Mouse (Mus musculus): Measurements from ENCODE around the gene Tarbp1. TPM values are rescaled to one million over a fixed set of nuclear protein-coding genes. Genes with fewer than 3 reads are reported as not detected.

The Tarbp1 gene
- polyA plus RNA-seq, 1 experiment from 2014 or later: 3.6 TPM

- H3K36me3 ChIP-seq: no peaks in the 10 kb centered on the region
- H3K9ac ChIP-seq: no peak overlapping the region
- peak overlapping the region; percentile 23; the same call in 1 of the 2 replicates for H3K4me2 ChIP-seq
- WGBS: 26% methylated on average over 16 of the region's 16 CpGs
- no peaks in the 10 kb centered on the region for H3K9me3 ChIP-seq (replicated peaks)
- peaks cover 18% of the 10 kb centered on the region for H3K4me1 ChIP-seq
- no peak overlapping the region for H3K4me3 ChIP-seq (replicated peaks)
- no peaks in the 10 kb centered on the region for H3K27me3 ChIP-seq
- H3K27ac ChIP-seq: peak overlapping the region; percentile 29
- peak; percentile 54 for ATAC-seq (replicated peaks; ENCODE audit: low FRiP score)
These were observed 29.8 kb upstream of the Tarbp1 start for GRCm38 (mm10) chr8:126504492-126505182.

GRCm38 (mm10) chr8:126502722-126503121 lies 27.9 kb upstream of the Tarbp1 start:
- Histone ChIP-seq H3K9ac (no peak overlapping the region), H3K27me3 (no peaks in the 10 kb centered on the region), H3K27ac (no peak overlapping the region), H3K9me3 (replicated peaks) (no peaks in the 10 kb centered on the region), H3K4me2 (no peak overlapping the region), H3K4me1 (peaks cover 28% of the 10 kb centered on the region), H3K36me3 (no peaks in the 10 kb centered on the region), H3K4me3 (replicated peaks) (no peak overlapping the region)
- 51% methylated on average over 2 of the region's 2 CpGs for WGBS
- ATAC-seq (replicated peaks; ENCODE audit: low FRiP score): no peak; the same call in 1 of the 2 replicates

- Histone ChIP-seq H3K4me1 (peaks cover 31% of the 10 kb centered on the region), H3K27ac (no peak overlapping the region), H3K4me2 (no peak overlapping the region), H3K9ac (no peak overlapping the region), H3K4me3 (replicated peaks) (no peak overlapping the region), H3K9me3 (replicated peaks) (no peaks in the 10 kb centered on the region), H3K36me3 (no peaks in the 10 kb centered on the region), H3K27me3 (no peaks in the 10 kb centered on the region)
- WGBS: 96% methylated on average over 2 of the region's 2 CpGs
- ATAC-seq (replicated peaks; ENCODE audit: low FRiP score): no peak
These were observed 24.5 kb upstream of the Tarbp1 start for GRCm38 (mm10) chr8:126499371-126499770.

GRCm38 (mm10) chr8:126498465-126498864 lies 23.6 kb upstream of the Tarbp1 start:
- Histone ChIP-seq H3K27ac (peak overlapping the region; percentile 92), H3K9ac (no peak overlapping the region), H3K27me3 (no peaks in the 10 kb centered on the region)

GRCm38 (mm10) chr8:126497541-126498428 lies 22.9 kb upstream of the Tarbp1 start:
- no peaks in the 10 kb centered on the region for H3K9me3 ChIP-seq (replicated peaks)
- peaks cover 23% of the 10 kb centered on the region for H3K4me1 ChIP-seq
- peak; percentile 93 for ATAC-seq (replicated peaks; ENCODE audit: low FRiP score)
- H3K4me2 ChIP-seq: peak overlapping the region; percentile 70
- no peaks in the 10 kb centered on the region for H3K27me3 ChIP-seq
- 8% methylated on average over 27 of the region's 27 CpGs for WGBS
- H3K4me3 ChIP-seq (replicated peaks): peak overlapping the region; percentile 37
- no peaks in the 10 kb centered on the region for H3K36me3 ChIP-seq
- H3K27ac ChIP-seq: peak overlapping the region; percentile 92
- H3K9ac ChIP-seq: peak overlapping the region; percentile 41

More at GRCm38 (mm10) chr8:126498465-126498864, 23.6 kb upstream of the Tarbp1 start:
- H3K4me3 ChIP-seq (replicated peaks): peak overlapping the region; percentile 37; the same call in 1 of the 2 replicates
- H3K4me1 ChIP-seq: peaks cover 28% of the 10 kb centered on the region
- 45% methylated on average over 6 of the region's 6 CpGs for WGBS
- peak overlapping the region; percentile 70 for H3K4me2 ChIP-seq
- no peaks in the 10 kb centered on the region for H3K9me3 ChIP-seq (replicated peaks)
- H3K36me3 ChIP-seq: no peaks in the 10 kb centered on the region
- ATAC-seq (replicated peaks; ENCODE audit: low FRiP score): no peak

- no peak overlapping the region for H3K9ac ChIP-seq
- WGBS: 75% methylated on average over 5 of the region's 5 CpGs
- no peak for ATAC-seq (replicated peaks; ENCODE audit: low FRiP score)
- no peaks in the 10 kb centered on the region for H3K27me3 ChIP-seq
- H3K9me3 ChIP-seq (replicated peaks): no peaks in the 10 kb centered on the region
- H3K27ac ChIP-seq: 0 out of 2 replicates have a peak overlapping the region, but pooled peaks have one; percentile 28
- H3K4me3 ChIP-seq (replicated peaks): no peak overlapping the region
- H3K4me2 ChIP-seq: no peak overlapping the region
- H3K36me3 ChIP-seq: no peaks in the 10 kb centered on the region
- peaks cover 19% of the 10 kb centered on the region for H3K4me1 ChIP-seq
These were observed 22.1 kb upstream of the Tarbp1 start for GRCm38 (mm10) chr8:126496915-126497314.

- H3K9me3 ChIP-seq (replicated peaks): no peaks in the 10 kb centered on the region
- no peak for ATAC-seq (replicated peaks; ENCODE audit: low FRiP score)
- H3K4me2 ChIP-seq: no peak overlapping the region
- H3K36me3 ChIP-seq: no peaks in the 10 kb centered on the region
- no peak overlapping the region for H3K9ac ChIP-seq
- no peak overlapping the region for H3K27ac ChIP-seq
- 83% methylated on average over 12 of the region's 12 CpGs for WGBS
- H3K27me3 ChIP-seq: no peaks in the 10 kb centered on the region
- H3K4me1 ChIP-seq: peaks cover 19% of the 10 kb centered on the region
- no peak overlapping the region for H3K4me3 ChIP-seq (replicated peaks)
These were observed 20.6 kb upstream of the Tarbp1 start for GRCm38 (mm10) chr8:126495461-126495860.

- Histone ChIP-seq H3K9me3 (replicated peaks) (no peaks in the 10 kb centered on the region), H3K27ac (no peak overlapping the region), H3K4me3 (replicated peaks) (no peak overlapping the region), H3K27me3 (no peaks in the 10 kb centered on the region), H3K4me1 (peaks cover 19% of the 10 kb centered on the region), H3K36me3 (no peaks in the 10 kb centered on the region), H3K9ac (no peak overlapping the region), H3K4me2 (no peak overlapping the region)
- 77% methylated on average over 15 of the region's 15 CpGs for WGBS
- no peak for ATAC-seq (replicated peaks; ENCODE audit: low FRiP score)
These were observed 19.6 kb upstream of the Tarbp1 start for GRCm38 (mm10) chr8:126494160-126495110.

- Histone ChIP-seq H3K9me3 (replicated peaks) (no peaks in the 10 kb centered on the region), H3K9ac (no peak overlapping the region), H3K36me3 (no peaks in the 10 kb centered on the region), H3K4me1 (0 out of 2 replicates have a peak, but pooled peaks cover 2% of the 10 kb centered on the region), H3K27me3 (no peaks in the 10 kb centered on the region), H3K4me2 (no peak overlapping the region), H3K27ac (no peak overlapping the region), H3K4me3 (replicated peaks) (no peak overlapping the region)
- 8% methylated on average over 5 of the region's 5 CpGs for WGBS
- 0 out of 2 replicates have a peak, but pooled peaks have one; percentile 15 for ATAC-seq (replicated peaks; ENCODE audit: low FRiP score)
These were observed 8.1 kb upstream of the Tarbp1 start for GRCm38 (mm10) chr8:126482938-126483337.

- H3K36me3 ChIP-seq: no peaks in the 10 kb centered on the region
- H3K27me3 ChIP-seq: no peaks in the 10 kb centered on the region
- H3K27ac ChIP-seq: no peak overlapping the region
- no peak overlapping the region for H3K9ac ChIP-seq
- no peak overlapping the region for H3K4me2 ChIP-seq
- no peaks in the 10 kb centered on the region for H3K9me3 ChIP-seq (replicated peaks)
- 64% methylated on average over 2 of the region's 2 CpGs for WGBS
- ATAC-seq (replicated peaks; ENCODE audit: low FRiP score): no peak
- H3K4me3 ChIP-seq (replicated peaks): no peak overlapping the region
- 0 out of 2 replicates have a peak, but pooled peaks cover 2% of the 10 kb centered on the region for H3K4me1 ChIP-seq
These were observed 7.5 kb upstream of the Tarbp1 start for GRCm38 (mm10) chr8:126482348-126482720.

Measured in kidney, embryonic 15.5 days (tissue).